Mouse (Mus musculus): ENCODE measurements around the gene Krt87.
A peak's percentile ranks its signal among the peaks of the same experiment; 100 is the strongest.

GRCm38 (mm10) chr15:101394908-101395307 is 43.7 kb downstream of the Krt87 start:
- peak; percentile 16; the same call in 1 of the 2 replicates for TF ChIP-seq CTCF (conservative IDR thresholded peaks at IDR 0.05; ENCODE audit: low read length)
- no peak for TF ChIP-seq NANOG (IDR thresholded peaks at IDR 0.05; ENCODE audit: borderline replicate concordance, low read length)
- no peak for TF ChIP-seq POU5F1 (IDR thresholded peaks at IDR 0.05; ENCODE audit: borderline replicate concordance, low read length)
